Mouse (Mus musculus): ENCODE results near the gene Gm20708. TPM values are rescaled to one million over a fixed set of nuclear protein-coding genes. Genes with fewer than 3 reads are reported as not detected.

Gene Gm20708
- total RNA-seq, 4 experiments from 2014 or later: 0.46 to 1.2 (median 1.1) TPM; not detected in 1

- DNase-seq (ENCODE audit: low spot score in 2 of 2): no peak
Observed at GRCm38 (mm10) chr11:117888853-117889822, 79.7 kb downstream of the Gm20708 start.

Other genes starting within 250 kb of the Gm20708 start
- gene Tnrc6c, start 155.4 kb upstream of the Gm20708 start, total RNA-seq (2022): 10 to 100 TPM; 17.0 to 20.8 (median 18.6) TPM
- under 1 TPM; 0.38 to 0.89 (median 0.43) TPM for gene Tmc8, start 27.6 kb upstream of the Gm20708 start, total RNA-seq (2022)
- 1 to 10 TPM; 2.4 to 6.4 (median 4.5) TPM for gene Tmc6, start 27.5 kb upstream of the Gm20708 start, total RNA-seq (2022)
- gene 6030468B19Rik, start 12.0 kb upstream of the Gm20708 start, total RNA-seq (2022): not detected
- gene Syngr2, start within 50 bp of the Gm20708 start, total RNA-seq (2022): 100 to 1,000 TPM; 182 to 198 (median 184) TPM
- 1 to 10 TPM; 2.0 to 4.6 (median 3.4) TPM for gene Afmid, start 16.3 kb downstream of the Gm20708 start, total RNA-seq (2022)
- 1 to 10 TPM; 2.5 to 5.4 (median 4.1) TPM for gene Tk1, start 16.4 kb downstream of the Gm20708 start, total RNA-seq (2022)
- gene Birc5, start 39.6 kb downstream of the Gm20708 start, total RNA-seq (2022): under 1 TPM in 1 of 4 experiments, not detected in 3; 0.24 TPM
- gene Tmem235, start 51.1 kb downstream of the Gm20708 start, total RNA-seq (2022): not detected
- 1 to 10 TPM; 2.7 to 3.8 (median 3.4) TPM for gene Tha1, start 63.8 kb downstream of the Gm20708 start, total RNA-seq (2022)
- 1 to 10 TPM; 1.9 to 3.3 (median 2.5) TPM for gene Socs3, start 160.4 kb downstream of the Gm20708 start, total RNA-seq (2022)
- 10 to 100 TPM; 16.9 to 23.0 (median 19.1) TPM for gene Pgs1, start 176.6 kb downstream of the Gm20708 start, total RNA-seq (2022)

All from gastrocnemius, adult 8-10 months (tissue).